Comparison of ENCODE assay signal across 15 mouse cellular contexts in the genomic region with DNA sequence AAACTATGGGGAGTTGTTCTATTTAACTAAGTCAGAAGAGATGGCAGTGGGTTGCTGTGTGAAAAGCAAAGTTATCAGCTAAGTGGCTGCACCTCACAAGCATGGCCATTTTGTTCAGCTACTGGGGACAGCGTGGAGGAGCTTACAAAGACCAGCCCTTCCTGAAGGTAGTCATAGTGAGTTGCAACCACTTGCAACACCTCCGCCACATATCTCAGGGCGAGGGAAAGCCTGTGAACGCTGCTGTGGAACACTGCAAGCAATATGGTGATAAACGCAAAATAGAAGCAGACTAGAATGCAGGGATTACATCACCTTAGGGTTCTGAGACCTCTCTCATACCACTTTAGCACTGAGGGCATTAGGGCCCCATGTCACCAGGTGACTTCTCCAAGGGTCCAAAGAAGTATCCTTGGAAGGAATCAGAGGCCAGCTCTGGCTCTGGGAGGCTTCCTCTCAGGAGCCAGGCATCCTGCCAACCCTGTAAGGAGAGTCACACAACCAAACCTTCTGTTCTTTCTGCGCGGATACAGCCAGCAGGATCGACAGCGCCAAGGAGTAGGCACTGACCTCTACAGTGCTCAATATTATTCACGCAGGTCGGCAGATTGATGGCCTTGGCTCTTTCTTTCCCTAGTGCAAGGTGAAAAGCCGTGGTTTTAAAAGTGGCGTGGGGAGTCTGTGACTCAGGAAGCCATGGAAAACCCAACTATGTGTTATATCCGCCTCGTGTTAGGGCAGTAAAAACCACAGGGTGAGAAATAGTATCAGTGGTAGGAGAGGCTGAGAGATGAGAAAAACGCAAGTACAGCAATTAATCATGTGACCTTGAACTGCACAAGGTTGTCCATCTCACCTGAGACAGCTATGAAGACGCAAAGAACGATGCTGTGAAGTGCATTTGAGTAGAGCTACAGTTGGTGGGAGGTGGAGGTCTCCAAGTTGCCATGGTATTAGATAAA. TPM values are rescaled to one million over a fixed set of nuclear protein-coding genes. Genes with fewer than 3 reads are reported as not detected.
DNase-seq lines count a peak whose midpoint lies in the region; ATAC-seq and TF ChIP-seq lines count a peak whose summit lies in the region.
"Had no signal": no experiment of that assay in that cellular context is flagged by ENCODE, and none has a peak within 500 bp of the region (broad histone marks: within the 10 kb centered on the region; RNA-seq: fewer than 3 reads in every experiment).

No protein-coding gene starts in this region.

- H3K27ac ChIP-seq in midbrain, postnatal 0 days (ENCODE audit: low read depth, low read length) = no peak overlapping the region
- no peak overlapping the region for H3K27ac ChIP-seq in midbrain, embryonic 16.5 days (ENCODE audit: low read length)

- DNase-seq in midbrain, postnatal 0 days (ENCODE audit: low spot score) = peak; percentile 8
- peak; percentile 63 for DNase-seq in brain, adult 2 months (ENCODE audit: low read depth, low spot score)
- DNase-seq in cerebellum, postnatal 10 days = peak; percentile 80 to 84
- DNase-seq in thymus, adult 18-20 months = no peak
- no peak for DNase-seq in heart, adult 18-20 months
- DNase-seq: heart, postnatal 14 days; kidney, adult 11 months; liver; lung, postnatal 4 days; thymus, postnatal 4 days had no signal

- no peak overlapping the region for H3K4me2 ChIP-seq in midbrain, postnatal 0 days (ENCODE audit: low read depth, low read length, poor library complexity, severe bottlenecking)
- H3K4me2 ChIP-seq in midbrain, embryonic 16.5 days (ENCODE audit: low read length) = no peak overlapping the region

- H3K27me3 ChIP-seq in midbrain, postnatal 0 days (ENCODE audit: insufficient read depth, low read length) = no peaks in the 10 kb centered on the region
- no peaks in the 10 kb centered on the region for H3K27me3 ChIP-seq in midbrain, embryonic 16.5 days (ENCODE audit: control insufficient read depth, insufficient read depth, low read depth, low read length)

- ATAC-seq in midbrain, postnatal 0 days (ENCODE audit: low FRiP score) = no peak
- ATAC-seq in midbrain, embryonic 16.5 days = no peak
- peak; percentile 69 for ATAC-seq in megakaryocyte, adult 5-6 weeks (ENCODE audit: poor library complexity, severe bottlenecking)

- H3K4me3 ChIP-seq in midbrain, postnatal 0 days (ENCODE audit: low read depth, low read length) = no peak overlapping the region
- H3K4me3 ChIP-seq in midbrain, embryonic 16.5 days (ENCODE audit: low read depth, low read length) = no peak overlapping the region

- H3K9me3 ChIP-seq in midbrain, postnatal 0 days (ENCODE audit: low read length) = no peaks in the 10 kb centered on the region
- H3K9me3 ChIP-seq in midbrain, embryonic 16.5 days (replicated peaks; ENCODE audit: control insufficient read depth, low read length, poor library complexity, severe bottlenecking) = no peaks in the 10 kb centered on the region
- H3K9me3 ChIP-seq: G1E had no signal

- 94% methylated on average over 18 of the region's 18 CpGs for WGBS in midbrain, postnatal 0 days
- WGBS in midbrain, embryonic 16.5 days = 93% methylated on average over 18 of the region's 18 CpGs

- no peaks in the 10 kb centered on the region for H3K36me3 ChIP-seq in midbrain, postnatal 0 days (ENCODE audit: insufficient read depth, low read length)
- no peaks in the 10 kb centered on the region for H3K36me3 ChIP-seq in midbrain, embryonic 16.5 days (ENCODE audit: control insufficient read depth, insufficient read depth, low read length)
- H3K36me3 ChIP-seq: G1E had no signal

- no peak overlapping the region for H3K9ac ChIP-seq in midbrain, postnatal 0 days (replicated peaks; ENCODE audit: low read length, poor library complexity, severe bottlenecking)
- no peak overlapping the region for H3K9ac ChIP-seq in midbrain, embryonic 16.5 days (ENCODE audit: low read depth, low read length)

- no peak for TF ChIP-seq CTCF in midbrain, postnatal 0 days (IDR thresholded peaks at IDR 0.05)

- no peaks in the 10 kb centered on the region for H3K4me1 ChIP-seq in midbrain, postnatal 0 days (ENCODE audit: insufficient read depth, low read length)
- no peaks in the 10 kb centered on the region for H3K4me1 ChIP-seq in midbrain, embryonic 16.5 days (ENCODE audit: control insufficient read depth, insufficient read depth, low read length)

RNA-seq across cellular contexts. Expression of a gene that starts 27.0 kb away (rescaled TPM):
- total RNA-seq in midbrain, postnatal 0 days (2014; rRNA removed) = 0.05 and 0.16 TPM in 2 replicates
- polyA plus RNA-seq in midbrain, postnatal 0 days (2015; fragmentation: Nextera tagmentation; extraction: Ambion mirVana) = 0.05 and 0.06 TPM in 2 replicates
- not detected in 2 replicates for polyA plus RNA-seq in midbrain, embryonic 16.5 days (2015; fragmentation: Nextera tagmentation; extraction: Ambion mirVana)
- 4.4 and 5.5 TPM in 2 replicates for total RNA-seq in megakaryocyte, adult 5-6 weeks (2015)
- 3.7 and 4.6 TPM in 2 replicates for total RNA-seq in megakaryocyte, adult 5-6 weeks (2017)
- total RNA-seq in heart, adult 18-20 months (2021) = 1 to 10 TPM in 1 of 2 experiments, under 1 TPM in 1; 0.20 to 2.9 TPM
- total RNA-seq: gastrocnemius, adult 8-10 months had no signal

RNA-seq across cellular contexts. Expression of a gene that starts 34.0 kb away (rescaled TPM):
- total RNA-seq in midbrain, postnatal 0 days (2014; rRNA removed) = not detected in 2 replicates
- not detected in 2 replicates for polyA plus RNA-seq in midbrain, postnatal 0 days (2015; fragmentation: Nextera tagmentation; extraction: Ambion mirVana)
- not detected in 2 replicates for polyA plus RNA-seq in midbrain, embryonic 16.5 days (2015; fragmentation: Nextera tagmentation; extraction: Ambion mirVana)
- total RNA-seq in megakaryocyte, adult 5-6 weeks (2015) = 0.68 TPM in 1 of 2 replicates, not detected in the other
- 0.33 and 1.7 TPM in 2 replicates for total RNA-seq in megakaryocyte, adult 5-6 weeks (2017)
- total RNA-seq in heart, adult 18-20 months (2021) = not detected
- total RNA-seq: gastrocnemius, adult 8-10 months; heart, postnatal 14 days; layer of hippocampus, postnatal 14 days had no signal
- polyA plus RNA-seq: G1E had no signal

RNA-seq across cellular contexts. Expression of a gene that starts 49.7 kb away (rescaled TPM):
- total RNA-seq in midbrain, postnatal 0 days (2014; rRNA removed) = 133 and 141 TPM in 2 replicates
- polyA plus RNA-seq in midbrain, postnatal 0 days (2015; fragmentation: Nextera tagmentation; extraction: Ambion mirVana) = 79.4 and 83.7 TPM in 2 replicates
- polyA plus RNA-seq in midbrain, embryonic 16.5 days (2015; fragmentation: Nextera tagmentation; extraction: Ambion mirVana) = 98.9 and 103 TPM in 2 replicates
- 56.5 and 69.7 TPM in 2 replicates for total RNA-seq in megakaryocyte, adult 5-6 weeks (2015)
- total RNA-seq in megakaryocyte, adult 5-6 weeks (2017) = 28.2 and 50.1 TPM in 2 replicates
- 10 to 100 TPM; 52.3 to 58.6 TPM for total RNA-seq in heart, adult 18-20 months (2021)

Comparison
In these comparisons a context has a peak if more than half of its experiments do, and no peak if none do; other contexts are left out.
1. DNase-seq: peak in midbrain, postnatal 0 days (single experiment), brain, adult 2 months (single experiment) and cerebellum, postnatal 10 days (2 of 2); none in thymus, adult 18-20 months (0 of 2) and heart, adult 18-20 months (0 of 2).